8 mouse cellular contexts compared by ENCODE assay signal in genomic region chr3:151891760-151892253, GRCm38 (mm10). TPM values are rescaled to one million over a fixed set of nuclear protein-coding genes. Genes with fewer than 3 reads are reported as not detected.
DNase-seq lines count a peak whose midpoint lies in the region; ATAC-seq lines count a peak whose summit lies in the region.

No protein-coding gene starts in this region.

- H3K9me3 ChIP-seq in forebrain, embryonic 11.5 days (ENCODE audit: control insufficient read depth, low read length) = no peaks in the 10 kb centered on the region
- H3K9me3 ChIP-seq in forebrain, embryonic 12.5 days = no peaks in the 10 kb centered on the region
- H3K9me3 ChIP-seq in heart, embryonic 14.5 days (ENCODE audit: control insufficient read depth, low read length) = no peaks in the 10 kb centered on the region

- H3K4me1 ChIP-seq in forebrain, embryonic 11.5 days (replicated peaks; ENCODE audit: control insufficient read depth, insufficient read depth, low read length) = no peaks in the 10 kb centered on the region
- H3K4me1 ChIP-seq in forebrain, embryonic 12.5 days = no peaks in the 10 kb centered on the region
- peaks cover 8 to 26% of the 10 kb centered on the region in 2 experiments for H3K4me1 ChIP-seq in heart, embryonic 14.5 days (ENCODE audit: control insufficient read depth in 2 of 2, insufficient read depth in 2 of 2, low read length in 2 of 2)

- no peak overlapping the region for H3K9ac ChIP-seq in forebrain, embryonic 11.5 days (ENCODE audit: low read length)
- no peak overlapping the region for H3K9ac ChIP-seq in forebrain, embryonic 12.5 days
- H3K9ac ChIP-seq in heart, embryonic 14.5 days (ENCODE audit: low read length) = 0 out of 2 replicates have a peak overlapping the region, but pooled peaks have one; percentile 13

- 0 out of 2 replicates have a peak, but pooled peaks have one; percentile 37 for ATAC-seq in forebrain, embryonic 11.5 days (replicated peaks; ENCODE audit: low FRiP score)
- ATAC-seq in forebrain, embryonic 12.5 days (ENCODE audit: low FRiP score) = no peak
- peak; percentile 68 for ATAC-seq in heart, embryonic 14.5 days (ENCODE audit: insufficient number of reproducible peaks, insufficient read depth, low FRiP score, low read depth)
- no peak for ATAC-seq in megakaryocyte-erythroid progenitor cell, adult 5-6 weeks (replicated peaks; ENCODE audit: low FRiP score, low TSS enrichment, poor library complexity, severe bottlenecking)

- no peaks in the 10 kb centered on the region for H3K36me3 ChIP-seq in forebrain, embryonic 11.5 days (ENCODE audit: control insufficient read depth, insufficient read depth, low read length)
- H3K36me3 ChIP-seq in forebrain, embryonic 12.5 days (replicated peaks) = no peaks in the 10 kb centered on the region
- H3K36me3 ChIP-seq in heart, embryonic 14.5 days (ENCODE audit: control insufficient read depth, insufficient read depth, low read length) = no peaks in the 10 kb centered on the region

- no peak for DNase-seq in forebrain, embryonic 11.5 days (ENCODE audit: low spot score)
- peak; percentile 19 for DNase-seq in fat pad, adult 2 months (ENCODE audit: extremely low read depth, low read depth, low spot score)
- DNase-seq in kidney, postnatal 10 days = peak; percentile 80
- peak; percentile 73 to 81 for DNase-seq in lung, adult 18-20 months
- DNase-seq in ovary, adult 18-20 months (ENCODE audit: low spot score) = peak; percentile 76

- H3K4me3 ChIP-seq in forebrain, embryonic 11.5 days (ENCODE audit: low read depth, low read length) = no peak overlapping the region
- no peak overlapping the region for H3K4me3 ChIP-seq in forebrain, embryonic 12.5 days (replicated peaks)
- no peak overlapping the region for H3K4me3 ChIP-seq in heart, embryonic 14.5 days (ENCODE audit: control insufficient read depth in 1 of 2, insufficient read depth in 1 of 2, low read depth in 1 of 2, low read length in 2 of 2)

- H3K27me3 ChIP-seq in forebrain, embryonic 11.5 days (ENCODE audit: control insufficient read depth, insufficient read depth, low read length) = no peaks in the 10 kb centered on the region
- no peaks in the 10 kb centered on the region for H3K27me3 ChIP-seq in forebrain, embryonic 12.5 days
- no peaks in the 10 kb centered on the region for H3K27me3 ChIP-seq in heart, embryonic 14.5 days (ENCODE audit: control insufficient read depth, insufficient read depth, low read length)

- H3K4me2 ChIP-seq in forebrain, embryonic 11.5 days (ENCODE audit: low read depth, low read length, severe bottlenecking) = no peak overlapping the region
- no peak overlapping the region for H3K4me2 ChIP-seq in forebrain, embryonic 12.5 days
- H3K4me2 ChIP-seq in heart, embryonic 14.5 days (ENCODE audit: low read length) = peak overlapping the region; percentile 31

- 45% methylated on average over 6 of the region's 6 CpGs for WGBS in forebrain, embryonic 11.5 days
- 50% methylated on average over 6 of the region's 6 CpGs for WGBS in forebrain, embryonic 12.5 days
- 12% methylated on average over 6 of the region's 6 CpGs for WGBS in heart, embryonic 14.5 days

- no peak overlapping the region for H3K27ac ChIP-seq in forebrain, embryonic 11.5 days (ENCODE audit: low read depth, low read length)
- H3K27ac ChIP-seq in forebrain, embryonic 12.5 days = no peak overlapping the region
- H3K27ac ChIP-seq in heart, embryonic 14.5 days (replicated peaks in 1 of 2; ENCODE audit: control insufficient read depth in 1 of 2, insufficient read depth in 1 of 2, low read depth in 2 of 2, low read length in 2 of 2) = peak overlapping the region; percentile 8 to 74; a peak in 3 of 4 replicates

RNA-seq across cellular contexts. Expression of gene Ptgfr, which starts 54.4 kb away (rescaled TPM):
- polyA plus RNA-seq in forebrain, embryonic 11.5 days (2014; fragmentation: Nextera tagmentation; extraction: Ambion mirVana) = 0.83 and 1.1 TPM in 2 replicates
- 0.56 and 0.65 TPM in 2 replicates for polyA plus RNA-seq in forebrain, embryonic 12.5 days (2016; fragmentation: Nextera tagmentation; extraction: Ambion mirVana)
- polyA plus RNA-seq in heart, embryonic 14.5 days (2014; fragmentation: Nextera tagmentation; extraction: Ambion mirVana) = 0.94 and 1.6 TPM in 2 replicates
- not detected in 2 replicates for total RNA-seq in megakaryocyte-erythroid progenitor cell, adult 5-6 weeks (2014; fragmentation: Nextera tagmentation)
- total RNA-seq in megakaryocyte-erythroid progenitor cell, adult 5-6 weeks (2017) = not detected in 2 replicates

Comparison
In these comparisons a context has a peak if more than half of its experiments do, and no peak if none do; other contexts are left out.
1. ATAC-seq: peak in forebrain, embryonic 11.5 days (single experiment) and heart, embryonic 14.5 days (single experiment); none in forebrain, embryonic 12.5 days (single experiment) and megakaryocyte-erythroid progenitor cell, adult 5-6 weeks (single experiment).
2. H3K27ac ChIP-seq: peak in heart, embryonic 14.5 days (2 of 2); none in forebrain, embryonic 11.5 days (single experiment) and forebrain, embryonic 12.5 days (single experiment).